In the genomic region with DNA sequence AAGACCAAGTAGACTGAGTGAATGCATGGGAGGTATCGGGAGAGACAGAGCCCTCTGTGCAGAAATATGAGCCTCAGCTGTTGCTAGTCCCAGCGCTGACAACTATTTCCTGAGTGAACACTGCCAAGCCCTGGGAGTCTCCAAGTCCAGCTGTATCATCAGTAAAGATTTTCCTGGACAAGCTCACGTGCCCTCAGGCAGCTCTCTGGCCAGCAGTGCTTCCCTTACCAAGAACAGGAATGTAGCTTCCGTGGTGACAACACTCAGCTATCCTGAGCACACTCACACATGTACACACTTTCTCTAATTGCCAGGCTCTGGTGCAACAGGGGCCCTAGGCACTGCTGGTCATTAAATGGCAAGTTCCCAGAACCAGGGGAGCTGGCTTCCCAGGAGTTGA, we compare ENCODE assay signal across 10 mouse cellular contexts. TPM values are rescaled to one million over a fixed set of nuclear protein-coding genes. Genes with fewer than 3 reads are reported as not detected.
DNase-seq lines count a peak whose midpoint lies in the region; ATAC-seq and TF ChIP-seq lines count a peak whose summit lies in the region.
"Had no signal": no experiment of that assay in that cellular context is flagged by ENCODE, and none has a peak within 500 bp of the region (broad histone marks: within the 10 kb centered on the region; RNA-seq: fewer than 3 reads in every experiment).

No protein-coding gene starts in this region.

- peak; percentile 66 for DNase-seq in intestine, embryonic 14.5 days (ENCODE audit: low spot score)
- DNase-seq in heart, postnatal 25 days (ENCODE audit: low spot score): peak; percentile 28
- no peak for DNase-seq in liver, postnatal 0 days
- no peak for DNase-seq in spleen, postnatal 36 days (ENCODE audit: low spot score in 2 of 2)
- no peak for DNase-seq in layer of hippocampus, postnatal 10 days (ENCODE audit: low spot score in 2 of 2)
- no peak for DNase-seq in left cerebral cortex, adult 9 months (ENCODE audit: low spot score in 2 of 2)

- 28% methylated on average over 4 of the region's 4 CpGs for WGBS in intestine, embryonic 14.5 days
- 37% methylated on average over 4 of the region's 4 CpGs for WGBS in intestine, postnatal 0 days
- 11% methylated on average over 4 of the region's 4 CpGs for WGBS in embryonic facial prominence, embryonic 13.5 days
- 51% methylated on average over 4 of the region's 4 CpGs for WGBS in liver, postnatal 0 days (ENCODE audit: insufficient replicate concordance)

- H3K9ac ChIP-seq in intestine, embryonic 14.5 days (ENCODE audit: low read length): no peak overlapping the region
- no peak overlapping the region for H3K9ac ChIP-seq in intestine, postnatal 0 days (ENCODE audit: low read depth, low read length)
- H3K9ac ChIP-seq in embryonic facial prominence, embryonic 13.5 days: no peak overlapping the region
- no peak overlapping the region for H3K9ac ChIP-seq in liver, postnatal 0 days (replicated peaks)

- H3K4me2 ChIP-seq in intestine, embryonic 14.5 days (ENCODE audit: low read length): no peak overlapping the region
- H3K4me2 ChIP-seq in intestine, postnatal 0 days (replicated peaks; ENCODE audit: low read depth): no peak overlapping the region
- H3K4me2 ChIP-seq in embryonic facial prominence, embryonic 13.5 days: 0 out of 2 replicates have a peak overlapping the region, but pooled peaks have one; percentile 9
- H3K4me2 ChIP-seq in liver, postnatal 0 days (ENCODE audit: low read depth, low read length): no peak overlapping the region

- H3K27me3 ChIP-seq in intestine, embryonic 14.5 days (replicated peaks; ENCODE audit: control insufficient read depth, insufficient read depth, low read length): no peaks in the 10 kb centered on the region
- H3K27me3 ChIP-seq in intestine, postnatal 0 days (replicated peaks; ENCODE audit: control insufficient read depth, insufficient read depth, low read length): no peaks in the 10 kb centered on the region
- H3K27me3 ChIP-seq in embryonic facial prominence, embryonic 13.5 days: peaks cover 2% of the 10 kb centered on the region; the same call in 1 of the 2 replicates
- H3K27me3 ChIP-seq in liver, postnatal 0 days (ENCODE audit: insufficient read depth, low read length): no peaks in the 10 kb centered on the region

- intact Hi-C loops in heart, postnatal 25 days (cut with DNase I): no loop called here

- peaks cover 11% of the 10 kb centered on the region; the same call in 1 of the 2 replicates for H3K4me1 ChIP-seq in intestine, embryonic 14.5 days (replicated peaks; ENCODE audit: control insufficient read depth, insufficient read depth, low read length)
- H3K4me1 ChIP-seq in intestine, postnatal 0 days (replicated peaks; ENCODE audit: control insufficient read depth, insufficient read depth, low read length): no peaks in the 10 kb centered on the region
- H3K4me1 ChIP-seq in embryonic facial prominence, embryonic 13.5 days: peaks cover 22% of the 10 kb centered on the region
- H3K4me1 ChIP-seq in liver, postnatal 0 days (ENCODE audit: insufficient read depth): no peaks in the 10 kb centered on the region

- no peaks in the 10 kb centered on the region for H3K9me3 ChIP-seq in intestine, embryonic 14.5 days (ENCODE audit: control insufficient read depth, low read length)
- H3K9me3 ChIP-seq in intestine, postnatal 0 days (ENCODE audit: control insufficient read depth): no peaks in the 10 kb centered on the region
- H3K9me3 ChIP-seq in embryonic facial prominence, embryonic 13.5 days: no peaks in the 10 kb centered on the region
- H3K9me3 ChIP-seq in liver, postnatal 0 days (ENCODE audit: low read length): no peaks in the 10 kb centered on the region

- H3K4me3 ChIP-seq in intestine, embryonic 14.5 days (ENCODE audit: low read depth, low read length): no peak overlapping the region
- no peak overlapping the region for H3K4me3 ChIP-seq in intestine, postnatal 0 days (ENCODE audit: low read depth, low read length)
- no peak overlapping the region for H3K4me3 ChIP-seq in embryonic facial prominence, embryonic 13.5 days
- no peak overlapping the region for H3K4me3 ChIP-seq in liver, postnatal 0 days (ENCODE audit: low read depth, low read length)
- H3K4me3 ChIP-seq: erythroblast, embryonic 14.5 days had no signal

- H3K36me3 ChIP-seq in intestine, embryonic 14.5 days (ENCODE audit: control insufficient read depth, insufficient read depth, low read length): no peaks in the 10 kb centered on the region
- no peaks in the 10 kb centered on the region for H3K36me3 ChIP-seq in intestine, postnatal 0 days (ENCODE audit: control insufficient read depth, insufficient read depth)
- H3K36me3 ChIP-seq in embryonic facial prominence, embryonic 13.5 days: no peaks in the 10 kb centered on the region
- H3K36me3 ChIP-seq in liver, postnatal 0 days (replicated peaks; ENCODE audit: insufficient read depth, low read length): no peaks in the 10 kb centered on the region
- H3K36me3 ChIP-seq: G1E had no signal

- no peak for TF ChIP-seq CTCF in intestine, postnatal 0 days (IDR thresholded peaks at IDR 0.05; ENCODE audit: low read depth)
- no peak for TF ChIP-seq CTCF in liver, postnatal 0 days (IDR thresholded peaks at IDR 0.05; ENCODE audit: low read depth)

- TF ChIP-seq EP300 in liver, postnatal 0 days (IDR thresholded peaks at IDR 0.05; ENCODE audit: low read depth): no peak

- ATAC-seq in intestine, embryonic 14.5 days (replicated peaks; ENCODE audit: low FRiP score, low TSS enrichment, low read depth): 0 out of 2 replicates have a peak, but pooled peaks have one; percentile 43
- no peak for ATAC-seq in intestine, postnatal 0 days
- ATAC-seq in embryonic facial prominence, embryonic 13.5 days (ENCODE audit: insufficient number of reproducible peaks, insufficient read depth, low FRiP score, low TSS enrichment, low read depth): 0 out of 2 replicates have a peak, but pooled peaks have one; percentile 12
- ATAC-seq in liver, postnatal 0 days: peak; percentile 38; the same call in 1 of the 2 replicates

- H3K27ac ChIP-seq in intestine, embryonic 14.5 days (ENCODE audit: low read depth): peak overlapping the region; percentile 48; the same call in 1 of the 2 replicates
- H3K27ac ChIP-seq in intestine, postnatal 0 days (ENCODE audit: low read depth, low read length): no peak overlapping the region
- peak overlapping the region; percentile 66 for H3K27ac ChIP-seq in embryonic facial prominence, embryonic 13.5 days
- no peak overlapping the region for H3K27ac ChIP-seq in liver, postnatal 0 days (ENCODE audit: low read depth)

RNA-seq across cellular contexts. Expression of a gene that starts 57.1 kb away (rescaled TPM):
- 0.16 and 0.26 TPM in 2 replicates for polyA plus RNA-seq in intestine, embryonic 14.5 days (2014; fragmentation: Nextera tagmentation; extraction: Ambion mirVana)
- 0.04 and 0.05 TPM in 2 replicates for polyA plus RNA-seq in intestine, postnatal 0 days (2015; fragmentation: Nextera tagmentation; extraction: Ambion mirVana)
- polyA plus RNA-seq in embryonic facial prominence, embryonic 13.5 days (2015; fragmentation: Nextera tagmentation; extraction: Ambion mirVana): 0.08 TPM in 1 of 2 replicates, not detected in the other
- under 1 TPM; 0.10 to 0.28 TPM for total RNA-seq in heart, postnatal 25 days (2021)
- polyA plus RNA-seq in liver, postnatal 0 days (2015; fragmentation: Nextera tagmentation; extraction: Ambion mirVana): 0.24 and 0.26 TPM in 2 replicates
- total RNA-seq in layer of hippocampus, postnatal 10 days (2021): 1 to 10 TPM; 4.4 to 4.7 TPM
- polyA plus RNA-seq: erythroblast, embryonic 14.5 days; G1E had no signal

Comparison
In these comparisons a context has a peak if more than half of its experiments do, and no peak if none do; other contexts are left out.
1. H3K27ac ChIP-seq: peak in intestine, embryonic 14.5 days (single experiment) and embryonic facial prominence, embryonic 13.5 days (single experiment); none in intestine, postnatal 0 days (single experiment) and liver, postnatal 0 days (single experiment).
2. DNase-seq: peak in intestine, embryonic 14.5 days (single experiment) and heart, postnatal 25 days (single experiment); none in liver, postnatal 0 days (single experiment), spleen, postnatal 36 days (0 of 2), layer of hippocampus, postnatal 10 days (0 of 2) and left cerebral cortex, adult 9 months (0 of 2).